Mouse (Mus musculus) forebrain, embryonic 13.5 days (tissue): ENCODE results near the gene Spag7. TPM values are rescaled to one million over a fixed set of nuclear protein-coding genes. Genes with fewer than 3 reads are reported as not detected.

Experiments
- ATAC-seq: fragments of 200-750 bp; cut with Nextera tagmentation; 2 replicates; pipeline ENCODE4 v1.8.0; 2017
- H3K27ac ChIP-seq: fragments of 300-500 bp; sonication (generic); 2 replicates; pipeline ENCODE4 v1.5.1; 2015; ENCODE audit warnings: inconsistent platforms, mild to moderate bottlenecking, moderate library complexity
- H3K27me3 ChIP-seq: fragments of 300-500 bp; sonication (generic); 2 replicates; pipeline ENCODE4 v1.6.1; 2015; ENCODE audit warnings: mild to moderate bottlenecking, inconsistent platforms
- H3K36me3 ChIP-seq: fragments of 300-500 bp; sonication (generic); 2 replicates; pipeline ENCODE4 v1.6.1; 2015; ENCODE audit warnings: mild to moderate bottlenecking, inconsistent platforms; ENCODE audit not compliant: poor library complexity, severe bottlenecking
- H3K4me1 ChIP-seq: fragments of 300-500 bp; sonication (generic); 2 replicates; pipeline ENCODE4 v1.6.1; 2015; ENCODE audit warnings: inconsistent platforms
- H3K4me2 ChIP-seq: fragments of 300-500 bp; sonication (generic); 2 replicates; pipeline ENCODE4 v1.6.1; 2015; ENCODE audit warnings: inconsistent platforms, mild to moderate bottlenecking, moderate library complexity
- H3K4me3 ChIP-seq: fragments of 300-500 bp; sonication (generic); 2 replicates; pipeline ENCODE4 v1.5.1; 2015; ENCODE audit warnings: mild to moderate bottlenecking, inconsistent platforms
- H3K9ac ChIP-seq: fragments of 300-500 bp; sonication (generic); 2 replicates; pipeline ENCODE4 v1.6.1; 2015; ENCODE audit warnings: mild to moderate bottlenecking, inconsistent platforms
- H3K9me3 ChIP-seq: fragments of 300-500 bp; sonication (generic); replicated peaks from 2 replicates; pipeline ENCODE4 v1.6.1; 2016; ENCODE audit warnings: inconsistent platforms
- WGBS: fragments of 180-500 bp; shearing (Covaris S2); methylation state at CpG from one replicate; pipeline ENCODE4 v1.1.7; 2015; 5-methylcytosine and 5-hydroxymethylcytosine counted together
- polyA plus RNA-seq: library from polyadenylated mRNA; unstranded; fragments of >200 nt; fragmentation: Nextera tagmentation; extraction: Ambion mirVana; gene quantifications from 2 replicates; pipeline ENCODE4 v1.2.1, GENCODE M21; 2015

The Spag7 gene
- polyA plus RNA-seq: 173 and 177 TPM in 2 replicates

DNA sequence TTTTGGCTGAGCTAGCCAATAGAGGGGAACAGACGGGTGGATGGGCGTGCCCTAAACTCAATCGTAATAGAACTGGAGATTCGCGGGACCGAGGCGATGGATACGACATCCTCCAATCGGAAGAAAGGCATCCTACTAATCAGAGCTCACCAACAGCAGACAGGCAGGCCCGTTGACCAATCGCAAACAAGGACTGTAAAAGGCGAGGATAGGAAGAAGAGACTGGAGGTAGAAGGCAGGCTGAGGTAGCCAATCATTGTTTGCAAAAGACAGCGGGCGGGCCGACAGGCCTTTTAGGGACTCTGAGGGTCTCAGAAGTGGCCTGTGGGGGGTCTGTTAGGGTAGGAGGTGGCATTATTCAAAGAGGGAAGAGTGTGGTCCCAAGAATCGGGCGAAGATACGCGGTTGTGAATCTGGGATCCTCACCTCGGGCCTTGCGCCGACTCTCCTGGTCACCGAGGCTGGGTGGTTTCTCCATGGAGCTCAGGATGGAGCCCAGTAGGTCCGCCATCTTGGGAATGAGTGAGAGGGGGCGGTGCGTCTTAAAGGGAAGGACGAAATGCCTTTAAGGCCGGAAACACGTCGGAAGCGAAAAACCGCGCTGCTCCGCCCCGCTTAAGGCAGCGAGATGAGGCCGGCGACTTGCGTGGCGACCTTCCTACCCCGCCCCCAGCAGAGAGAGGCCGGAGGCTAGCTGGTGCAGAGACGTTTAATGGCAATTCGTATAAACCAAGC lies at the start of gene Spag7:
Spag7 (minus strand) TSS at position 646 of the 735 bp plus-strand sequence.
- Histone ChIP-seq H3K4me1 (peaks cover 31% of the 10 kb centered on the region), H3K27me3 (no peaks in the 10 kb centered on the region), H3K36me3 (peaks cover 45% of the 10 kb centered on the region), H3K4me2 (peak within 1 kb of the TSS; percentile 81), H3K9ac (peak within 1 kb of the TSS; percentile 87), H3K4me3 (peak within 1 kb of the TSS; percentile 63), H3K9me3 (no peaks in the 10 kb centered on the region), H3K27ac (peak within 1 kb of the TSS; percentile 97)
- WGBS: under 1% methylated on average over 44 of the region's 44 CpGs
- ATAC-seq: peak; percentile 97

GRCm38 (mm10) chr11:70718481-70718880 lies 49.3 kb upstream of the Spag7 start:
- H3K36me3 ChIP-seq: peaks cover 81% of the 10 kb centered on the region
- no peaks in the 10 kb centered on the region for H3K27me3 ChIP-seq
- ATAC-seq: no peak
- H3K27ac ChIP-seq: no peak overlapping the region
- H3K4me3 ChIP-seq: no peak overlapping the region
- no peaks in the 10 kb centered on the region for H3K4me1 ChIP-seq
- no peaks in the 10 kb centered on the region for H3K9me3 ChIP-seq
- 74% methylated on average over 5 of the region's 5 CpGs for WGBS
- H3K9ac ChIP-seq: no peak overlapping the region
- no peak overlapping the region for H3K4me2 ChIP-seq

DNA sequence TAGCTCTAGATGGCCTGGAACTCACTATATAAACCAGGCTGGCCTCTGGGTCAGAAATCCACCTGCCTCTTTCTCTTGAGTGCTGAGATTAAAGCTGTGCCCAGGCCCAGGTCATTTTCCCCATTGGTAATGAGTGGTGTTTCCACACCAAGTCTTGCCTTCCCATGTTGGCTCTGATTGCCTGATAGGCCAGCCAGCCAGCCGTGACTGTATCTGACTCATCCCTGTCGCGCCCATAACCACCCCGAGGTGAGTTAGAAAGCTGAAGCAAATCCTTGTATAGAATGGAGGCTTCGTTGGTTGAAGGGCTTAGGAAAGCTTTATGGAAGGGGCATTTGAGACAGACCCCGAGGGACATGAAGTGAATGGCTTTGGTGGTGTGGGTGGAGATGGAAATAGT lies 46.6 kb upstream of the Spag7 start:
- peaks cover 75% of the 10 kb centered on the region for H3K36me3 ChIP-seq
- 91% methylated on average over 6 of the region's 6 CpGs for WGBS

GRCm38 (mm10) chr11:70713222-70713621 lies 44.0 kb upstream of the Spag7 start:
- H3K9me3 ChIP-seq: no peaks in the 10 kb centered on the region
- H3K27ac ChIP-seq: no peak overlapping the region
- no peaks in the 10 kb centered on the region for H3K4me1 ChIP-seq
- no peak overlapping the region for H3K9ac ChIP-seq
- no peak overlapping the region for H3K4me3 ChIP-seq
- H3K36me3 ChIP-seq: peaks cover 74% of the 10 kb centered on the region
- no peak overlapping the region for H3K4me2 ChIP-seq
- WGBS: 87% methylated on average over 6 of the region's 6 CpGs
- H3K27me3 ChIP-seq: no peaks in the 10 kb centered on the region
- no peak for ATAC-seq

More for the DNA sequence above, 46.6 kb upstream of the Spag7 start:
- H3K4me3 ChIP-seq: no peak overlapping the region
- ATAC-seq: no peak
- H3K9me3 ChIP-seq: no peaks in the 10 kb centered on the region
- no peaks in the 10 kb centered on the region for H3K27me3 ChIP-seq
- no peaks in the 10 kb centered on the region for H3K4me1 ChIP-seq
- no peak overlapping the region for H3K9ac ChIP-seq
- no peak overlapping the region for H3K27ac ChIP-seq
- H3K4me2 ChIP-seq: no peak overlapping the region

DNA sequence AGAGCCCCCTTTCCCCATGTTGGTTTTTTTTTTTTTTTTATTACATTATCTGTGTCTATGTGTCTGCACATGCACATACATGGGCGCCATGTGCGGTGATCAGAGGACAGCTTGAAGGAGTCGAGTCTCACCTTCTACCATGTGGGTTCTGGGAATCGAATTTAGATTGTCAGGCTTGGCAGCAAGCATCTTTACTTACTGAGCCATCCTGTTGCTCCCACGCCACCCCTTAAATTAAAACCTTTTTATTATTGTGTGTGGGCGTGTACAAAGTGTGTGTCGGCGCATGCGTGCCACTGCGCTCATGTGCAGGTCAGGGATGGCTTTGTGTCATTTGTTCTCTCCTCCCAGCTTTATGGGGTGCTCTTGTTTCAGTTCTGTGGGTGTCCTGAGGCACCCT lies 41.8 kb upstream of the Spag7 start:
- WGBS: 91% methylated on average over 10 of the region's 10 CpGs
- Histone ChIP-seq H3K4me3 (no peak overlapping the region), H3K27ac (no peak overlapping the region), H3K9me3 (no peaks in the 10 kb centered on the region), H3K36me3 (peaks cover 74% of the 10 kb centered on the region), H3K27me3 (no peaks in the 10 kb centered on the region), H3K4me2 (no peak overlapping the region), H3K9ac (no peak overlapping the region), H3K4me1 (no peaks in the 10 kb centered on the region)
- no peak for ATAC-seq

DNA sequence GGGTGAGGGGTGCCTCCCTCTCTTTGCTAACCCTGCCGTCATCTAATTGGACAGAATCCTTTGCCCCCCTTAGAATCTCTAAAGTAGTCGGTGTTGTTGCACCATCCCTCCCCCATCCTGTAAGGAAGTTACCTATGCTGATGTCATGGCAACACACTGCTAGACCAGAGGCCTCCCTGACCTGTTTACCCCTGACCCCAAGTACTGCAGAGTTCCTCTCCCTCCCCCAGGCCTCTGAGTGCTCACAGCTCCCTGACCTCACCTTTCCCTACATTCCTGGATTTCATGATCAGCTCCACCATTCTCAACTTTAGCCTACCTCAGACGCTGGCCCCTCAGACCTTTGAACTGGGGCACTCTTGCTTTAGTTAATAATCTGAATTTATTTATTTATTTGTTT lies 36.9 kb upstream of the Spag7 start:
- Histone ChIP-seq H3K9ac (no peak overlapping the region), H3K9me3 (no peaks in the 10 kb centered on the region), H3K27ac (no peak overlapping the region), H3K4me1 (peaks cover 18% of the 10 kb centered on the region), H3K4me2 (no peak overlapping the region), H3K27me3 (no peaks in the 10 kb centered on the region), H3K36me3 (peaks cover 79% of the 10 kb centered on the region), H3K4me3 (no peak overlapping the region)
- ATAC-seq: no peak
- 85% methylated on average over 3 of the region's 3 CpGs for WGBS

GRCm38 (mm10) chr11:70702781-70703180 lies 33.6 kb upstream of the Spag7 start:
- 80% methylated on average over 6 of the region's 6 CpGs for WGBS
- H3K4me3 ChIP-seq: no peak overlapping the region
- ATAC-seq: no peak
- no peak overlapping the region for H3K27ac ChIP-seq
- peak overlapping the region; percentile 91; the same call in 1 of the 2 replicates for H3K4me2 ChIP-seq
- peaks cover 22% of the 10 kb centered on the region for H3K4me1 ChIP-seq
- peaks cover 47% of the 10 kb centered on the region for H3K36me3 ChIP-seq
- no peaks in the 10 kb centered on the region for H3K27me3 ChIP-seq
- no peaks in the 10 kb centered on the region for H3K9me3 ChIP-seq
- H3K9ac ChIP-seq: peak overlapping the region; percentile 52

DNA sequence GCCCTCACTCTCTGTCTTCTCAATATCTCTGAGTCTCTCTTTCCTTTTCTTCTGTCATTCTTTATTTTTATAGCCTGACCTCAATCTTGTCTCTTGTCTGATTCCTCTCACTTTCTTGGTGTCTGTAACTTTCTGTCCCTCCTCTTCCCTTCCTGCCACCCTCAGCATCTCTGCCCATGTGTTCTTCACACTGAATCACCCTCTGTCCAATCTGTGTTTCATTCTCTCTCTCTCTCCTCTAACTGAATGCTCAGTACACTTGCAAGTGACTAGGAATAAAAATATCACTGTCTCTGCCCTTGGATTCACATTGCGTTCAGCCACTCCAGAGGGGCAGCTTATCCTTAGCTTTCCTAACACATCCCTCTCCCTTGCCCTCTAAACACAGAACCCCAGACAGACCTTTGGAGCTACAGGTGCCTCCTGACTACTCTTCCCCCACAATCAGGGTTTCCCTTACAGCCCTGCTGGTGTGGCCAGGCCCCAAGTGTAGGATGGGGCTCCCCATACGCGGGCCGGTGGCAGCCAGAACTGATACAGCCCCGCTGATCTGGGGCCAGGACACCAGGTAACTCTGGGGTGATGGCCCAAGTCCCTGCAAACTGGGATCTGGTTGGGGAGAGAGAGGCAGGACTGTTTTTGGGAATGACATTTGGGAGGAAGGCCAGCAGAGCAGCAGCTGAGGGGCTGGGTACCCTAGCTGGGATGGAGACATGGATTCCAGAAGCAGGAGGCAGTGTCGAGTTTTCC lies 32.9 kb upstream of the Spag7 start:
- 80% methylated on average over 6 of the region's 6 CpGs for WGBS
- Histone ChIP-seq H3K27me3 (no peaks in the 10 kb centered on the region), H3K4me2 (peak overlapping the region; percentile 91), H3K27ac (no peak overlapping the region), H3K4me1 (peaks cover 22% of the 10 kb centered on the region), H3K9ac (peak overlapping the region; percentile 52), H3K36me3 (peaks cover 41% of the 10 kb centered on the region), H3K4me3 (no peak overlapping the region), H3K9me3 (no peaks in the 10 kb centered on the region)
- no peak for ATAC-seq

DNA sequence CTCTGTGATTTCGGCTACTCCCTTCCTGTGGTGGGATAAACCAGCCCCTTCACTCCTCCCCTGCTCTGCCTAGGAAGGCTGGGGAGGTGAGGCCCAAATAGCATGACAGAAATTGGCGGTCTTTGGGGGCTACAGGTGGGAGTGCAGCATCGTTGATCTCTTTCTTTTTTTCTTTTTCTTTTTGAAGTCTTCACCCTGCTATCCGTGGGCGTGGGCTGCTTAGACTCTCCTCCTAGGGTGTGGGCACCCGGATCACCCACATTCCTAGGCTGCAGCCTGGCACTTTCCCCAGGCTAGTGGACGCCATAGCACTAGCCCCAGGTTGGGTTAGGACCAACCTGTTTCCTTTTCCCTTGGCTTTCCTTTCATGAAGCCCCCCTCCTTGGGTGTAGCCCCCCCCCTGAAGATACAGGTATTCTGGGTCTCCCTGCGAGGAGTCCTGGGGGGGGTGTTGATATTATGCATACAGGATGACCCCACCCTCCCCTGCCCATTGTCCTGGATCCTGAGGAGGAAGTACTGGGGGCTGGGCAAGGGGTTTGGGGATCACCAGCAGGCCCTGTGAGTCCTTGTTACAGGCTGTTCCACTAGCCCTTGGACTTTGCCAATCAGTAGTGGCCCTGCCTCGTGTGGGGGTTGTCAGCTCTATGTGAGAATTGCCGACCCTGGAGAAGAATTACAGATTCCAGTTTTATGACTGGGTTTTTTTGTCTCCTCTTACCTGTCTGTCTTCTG lies 32.2 kb upstream of the Spag7 start:
- peak overlapping the region; percentile 90 for H3K9ac ChIP-seq
- peaks cover 22% of the 10 kb centered on the region for H3K4me1 ChIP-seq
- H3K27ac ChIP-seq: no peak overlapping the region
- peaks cover 33% of the 10 kb centered on the region for H3K36me3 ChIP-seq
- H3K9me3 ChIP-seq: no peaks in the 10 kb centered on the region
- 15% methylated on average over 10 of the region's 10 CpGs for WGBS
- no peaks in the 10 kb centered on the region for H3K27me3 ChIP-seq
- no peak for ATAC-seq
- peak overlapping the region; percentile 91 for H3K4me2 ChIP-seq
- peak overlapping the region; percentile 93 for H3K4me3 ChIP-seq

DNA sequence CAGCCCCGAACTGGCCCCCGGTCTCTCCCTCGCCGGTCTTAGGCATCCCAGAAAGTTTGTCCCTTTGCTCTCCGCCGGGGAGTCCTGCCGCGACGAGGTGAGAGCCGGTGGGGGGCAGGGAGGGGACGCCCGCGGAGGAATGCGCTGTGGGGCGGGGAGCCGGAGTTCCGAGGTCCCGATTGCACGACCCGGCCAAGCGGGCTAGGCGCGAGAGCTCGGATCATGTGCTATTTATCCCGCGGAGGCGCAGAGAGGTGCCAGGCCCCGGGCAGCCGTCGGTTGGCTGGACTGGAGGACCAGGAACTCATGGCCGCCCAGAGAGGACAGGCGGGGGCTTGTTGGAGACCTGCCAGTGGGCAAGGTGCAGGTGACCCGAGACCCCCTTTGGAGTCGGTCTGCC lies 31.4 kb upstream of the Spag7 start:
- WGBS: 1% methylated on average over 34 of the region's 34 CpGs
- Histone ChIP-seq H3K36me3 (peaks cover 25% of the 10 kb centered on the region), H3K4me3 (peak overlapping the region; percentile 93), H3K9me3 (no peaks in the 10 kb centered on the region), H3K27me3 (no peaks in the 10 kb centered on the region), H3K9ac (peak overlapping the region; percentile 90), H3K4me2 (peak overlapping the region; percentile 91), H3K27ac (peak overlapping the region; percentile 69), H3K4me1 (peaks cover 22% of the 10 kb centered on the region)
- ATAC-seq: peak; percentile 19; the same call in 1 of the 2 replicates

DNA sequence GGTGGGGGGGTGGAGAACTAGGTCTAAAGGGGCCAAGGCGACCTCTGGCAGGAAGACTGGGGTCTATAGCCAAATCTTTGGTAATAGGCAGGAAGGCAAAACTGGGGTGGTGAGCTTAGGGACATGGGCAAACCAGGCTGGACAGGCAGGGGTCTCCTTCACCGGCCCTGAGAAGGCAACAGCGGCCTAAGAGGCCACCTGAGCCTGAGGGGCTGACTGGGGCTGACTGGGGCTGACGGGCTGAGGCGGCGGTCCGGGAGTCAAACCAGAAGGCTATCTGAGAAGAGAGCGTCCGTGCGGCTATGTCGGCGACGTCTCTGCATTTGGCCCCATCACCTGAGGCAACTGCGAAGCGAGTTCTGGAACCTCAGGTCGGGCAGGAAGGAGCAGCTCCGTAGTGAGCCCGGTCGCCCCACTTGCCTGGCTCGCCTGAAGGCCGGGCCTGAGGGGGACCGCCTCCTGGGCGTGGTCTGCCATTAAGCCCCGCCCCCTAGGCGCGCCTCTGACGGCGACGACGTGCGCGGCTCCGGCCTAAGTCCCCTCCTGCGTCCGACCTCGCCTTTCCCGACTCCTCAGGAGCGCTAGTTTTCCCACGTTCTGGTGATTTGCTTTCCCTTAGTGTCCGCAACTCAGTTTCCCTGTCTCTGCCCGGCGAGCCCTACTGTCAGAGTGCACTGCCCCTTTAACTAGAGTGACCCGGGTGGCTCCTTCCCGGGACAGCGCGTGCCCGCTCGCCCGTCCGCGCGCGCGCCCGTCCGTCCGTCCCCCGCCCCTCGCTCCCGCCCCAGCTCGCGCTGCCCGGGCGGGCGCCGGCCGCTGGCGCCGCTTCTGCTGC lies 30.7 kb upstream of the Spag7 start, which contains the start of the genes Inca1 and Kif1c:
Inca1 (minus strand) TSS at position 434 of the 835 bp plus-strand sequence.
Kif1c (plus strand) TSS at position 827 of the 835 bp plus-strand sequence.
- WGBS: 1% methylated on average over 67 of the region's 69 CpGs
- H3K9ac ChIP-seq: peak within 1 kb of the TSS; percentile 90

More for the DNA sequence above, 30.7 kb upstream of the Spag7 start, which contains the start of the genes Inca1 and Kif1c:
- H3K4me2 ChIP-seq: peak within 1 kb of the TSS; percentile 91
- H3K4me1 ChIP-seq: peaks cover 22% of the 10 kb centered on the region
- peak within 1 kb of the TSS; percentile 93 for H3K4me3 ChIP-seq
- H3K36me3 ChIP-seq: peaks cover 19% of the 10 kb centered on the region
- peak; percentile 97 for ATAC-seq
- H3K27me3 ChIP-seq: no peaks in the 10 kb centered on the region
- no peaks in the 10 kb centered on the region for H3K9me3 ChIP-seq
- peak within 1 kb of the TSS; percentile 69 for H3K27ac ChIP-seq
